Comparison of ENCODE assay signal across 18 mouse cellular contexts in genomic region chr5:111063991-111064390, GRCm38 (mm10).
DNase-seq lines count a peak whose midpoint lies in the region; ATAC-seq and TF ChIP-seq lines count a peak whose summit lies in the region.
"Had no signal": no experiment of that assay in that cellular context is flagged by ENCODE, and none has a peak within 500 bp of the region (broad histone marks: within the 10 kb centered on the region; RNA-seq: fewer than 3 reads in every experiment).

No protein-coding gene starts in this region.

- ATAC-seq in hindbrain, embryonic 13.5 days (ENCODE audit: low FRiP score), result no peak
- peak; percentile 51; the same call in 1 of the 2 replicates for ATAC-seq in forebrain, embryonic 13.5 days
- no peak for ATAC-seq in forebrain, postnatal 0 days
- ATAC-seq in kidney, embryonic 14.5 days (ENCODE audit: low FRiP score, low TSS enrichment), result no peak
- ATAC-seq: activated CD4-positive, CD25-positive, alpha-beta regulatory T cell, adult 4 months; hindbrain, postnatal 0 days; Patski had no signal

- 62% methylated on average over 3 of the region's 3 CpGs for WGBS in hindbrain, embryonic 13.5 days
- 73% methylated on average over 3 of the region's 3 CpGs for WGBS in hindbrain, embryonic 10.5 days
- 40% methylated on average over 3 of the region's 3 CpGs for WGBS in forebrain, embryonic 13.5 days
- 36% methylated on average over 3 of the region's 3 CpGs for WGBS in forebrain, postnatal 0 days
- 81% methylated on average over 3 of the region's 3 CpGs for WGBS in kidney, embryonic 14.5 days

- H3K9me3 ChIP-seq in hindbrain, embryonic 13.5 days, result no peaks in the 10 kb centered on the region
- H3K9me3 ChIP-seq in hindbrain, embryonic 10.5 days, result no peaks in the 10 kb centered on the region
- H3K9me3 ChIP-seq in forebrain, embryonic 13.5 days (replicated peaks), result no peaks in the 10 kb centered on the region
- H3K9me3 ChIP-seq in forebrain, postnatal 0 days (ENCODE audit: low read length), result no peaks in the 10 kb centered on the region
- no peaks in the 10 kb centered on the region for H3K9me3 ChIP-seq in kidney, embryonic 14.5 days (ENCODE audit: control insufficient read depth, low read length)
- H3K9me3 ChIP-seq: embryonic facial prominence, embryonic 10.5 days; heart, embryonic 13.5 days; hindbrain, embryonic 12.5 days had no signal

- H3K4me1 ChIP-seq in hindbrain, embryonic 13.5 days (replicated peaks), result peaks cover 47% of the 10 kb centered on the region
- peaks cover 27% of the 10 kb centered on the region for H3K4me1 ChIP-seq in hindbrain, embryonic 10.5 days (replicated peaks)
- peaks cover 59% of the 10 kb centered on the region for H3K4me1 ChIP-seq in forebrain, embryonic 13.5 days
- H3K4me1 ChIP-seq in forebrain, postnatal 0 days (ENCODE audit: insufficient read depth), result peaks cover 15% of the 10 kb centered on the region
- peaks cover 5% of the 10 kb centered on the region; the same call in 1 of the 2 replicates for H3K4me1 ChIP-seq in kidney, embryonic 14.5 days (ENCODE audit: control insufficient read depth, insufficient read depth, low read length)

- no peaks in the 10 kb centered on the region for H3K36me3 ChIP-seq in hindbrain, embryonic 13.5 days
- no peaks in the 10 kb centered on the region for H3K36me3 ChIP-seq in hindbrain, embryonic 10.5 days
- H3K36me3 ChIP-seq in forebrain, embryonic 13.5 days (ENCODE audit: poor library complexity, severe bottlenecking), result no peaks in the 10 kb centered on the region
- H3K36me3 ChIP-seq in forebrain, postnatal 0 days (ENCODE audit: insufficient read depth), result no peaks in the 10 kb centered on the region
- H3K36me3 ChIP-seq in kidney, embryonic 14.5 days (ENCODE audit: control insufficient read depth, insufficient read depth, low read length), result no peaks in the 10 kb centered on the region
- H3K36me3 ChIP-seq: embryonic facial prominence, embryonic 10.5 days; heart, embryonic 13.5 days; hindbrain, embryonic 12.5 days had no signal

- H3K27me3 ChIP-seq in hindbrain, embryonic 13.5 days, result no peaks in the 10 kb centered on the region
- no peaks in the 10 kb centered on the region for H3K27me3 ChIP-seq in hindbrain, embryonic 10.5 days (ENCODE audit: insufficient read depth, poor library complexity, severe bottlenecking)
- H3K27me3 ChIP-seq in forebrain, embryonic 13.5 days, result no peaks in the 10 kb centered on the region
- H3K27me3 ChIP-seq in forebrain, postnatal 0 days (ENCODE audit: insufficient read depth, low read length), result no peaks in the 10 kb centered on the region
- H3K27me3 ChIP-seq in kidney, embryonic 14.5 days (ENCODE audit: control insufficient read depth, insufficient read depth, low read length), result no peaks in the 10 kb centered on the region
- H3K27me3 ChIP-seq: hindbrain, embryonic 12.5 days; Patski had no signal

- H3K4me3 ChIP-seq in hindbrain, embryonic 13.5 days, result no peak overlapping the region
- H3K4me3 ChIP-seq in hindbrain, embryonic 10.5 days, result no peak overlapping the region
- no peak overlapping the region for H3K4me3 ChIP-seq in forebrain, embryonic 13.5 days
- H3K4me3 ChIP-seq in forebrain, postnatal 0 days (ENCODE audit: low read depth, low read length), result no peak overlapping the region
- no peak overlapping the region for H3K4me3 ChIP-seq in kidney, embryonic 14.5 days (ENCODE audit: low read length)
- H3K4me3 ChIP-seq: embryonic facial prominence, embryonic 10.5 days; heart, embryonic 13.5 days; hindbrain, embryonic 12.5 days had no signal

- H3K4me2 ChIP-seq in hindbrain, embryonic 13.5 days, result no peak overlapping the region
- no peak overlapping the region for H3K4me2 ChIP-seq in forebrain, embryonic 13.5 days
- H3K4me2 ChIP-seq in forebrain, postnatal 0 days (ENCODE audit: low read depth), result no peak overlapping the region
- no peak overlapping the region for H3K4me2 ChIP-seq in kidney, embryonic 14.5 days (replicated peaks; ENCODE audit: low read depth, low read length)
- H3K4me2 ChIP-seq: heart, embryonic 13.5 days; hindbrain, embryonic 12.5 days had no signal

- H3K27ac ChIP-seq in hindbrain, embryonic 13.5 days, result 0 out of 2 replicates have a peak overlapping the region, but pooled peaks have one; percentile 40
- H3K27ac ChIP-seq in hindbrain, embryonic 10.5 days, result no peak overlapping the region
- peak overlapping the region; percentile 83 for H3K27ac ChIP-seq in forebrain, embryonic 13.5 days
- peak overlapping the region; percentile 17; the same call in 1 of the 2 replicates for H3K27ac ChIP-seq in forebrain, postnatal 0 days (ENCODE audit: low read depth, low read length)
- H3K27ac ChIP-seq in kidney, embryonic 14.5 days (ENCODE audit: low read depth, low read length), result no peak overlapping the region
- H3K27ac ChIP-seq: embryonic facial prominence, embryonic 10.5 days; heart, embryonic 13.5 days; hindbrain, embryonic 12.5 days; hindbrain, postnatal 0 days had no signal

- no peak for DNase-seq in hindbrain, embryonic 10.5 days (ENCODE audit: low spot score)
- DNase-seq in ES-CJ7 (ENCODE audit: low read depth, low spot score), result peak; percentile 38
- no peak for DNase-seq in forebrain, postnatal 0 days
- DNase-seq in heart, adult 9 months (ENCODE audit: low spot score in 2 of 2), result no peak
- DNase-seq: adrenal gland, postnatal 14 days; cerebellum, adult 2 months; cerebellum, postnatal 10 days; gastrocnemius, postnatal 14 days; heart, postnatal 36 days had no signal

- no peak overlapping the region for H3K9ac ChIP-seq in hindbrain, embryonic 13.5 days
- no peak overlapping the region for H3K9ac ChIP-seq in forebrain, embryonic 13.5 days
- no peak overlapping the region for H3K9ac ChIP-seq in forebrain, postnatal 0 days
- H3K9ac ChIP-seq in kidney, embryonic 14.5 days (ENCODE audit: low read depth, low read length), result no peak overlapping the region
- H3K9ac ChIP-seq: heart, embryonic 13.5 days; hindbrain, embryonic 12.5 days had no signal

- no peak for TF ChIP-seq CTCF in forebrain, postnatal 0 days (IDR thresholded peaks at IDR 0.05; ENCODE audit: low read depth)

Comparison
In these comparisons a context has a peak if more than half of its experiments do, and no peak if none do; other contexts are left out.
1. H3K27ac ChIP-seq: peak in hindbrain, embryonic 13.5 days (single experiment), forebrain, embryonic 13.5 days (single experiment) and forebrain, postnatal 0 days (single experiment); none in hindbrain, embryonic 10.5 days (single experiment) and kidney, embryonic 14.5 days (single experiment).